Mouse (Mus musculus): ENCODE data around the gene Dnmt3l. TPM values are rescaled to one million over a fixed set of nuclear protein-coding genes. Genes with fewer than 3 reads are reported as not detected.
"Not testable (repeated sequence)": the region's sequence is repeated elsewhere in the genome, so short reads cannot be mapped to it uniquely, and the experiment has no call there.

Dnmt3l gene
- polyA plus RNA-seq, 1 experiment from 2014 or later: not detected

- no peak overlapping the region for H3K27ac ChIP-seq
- no peaks in the 10 kb centered on the region for H3K9me3 ChIP-seq (replicated peaks)
- WGBS: 88% methylated on average over 4 of the region's 4 CpGs
- H3K36me3 ChIP-seq (ENCODE audit: poor library complexity, severe bottlenecking): no peaks in the 10 kb centered on the region
- no peak for ATAC-seq
- no peak overlapping the region for H3K4me3 ChIP-seq
- no peak overlapping the region for H3K9ac ChIP-seq
- no peak overlapping the region for H3K4me2 ChIP-seq
- no peaks in the 10 kb centered on the region for H3K4me1 ChIP-seq
- no peaks in the 10 kb centered on the region for H3K27me3 ChIP-seq
Observed at GRCm38 (mm10) chr10:78090706-78091491, 49.2 kb downstream of the Dnmt3l start.

- H3K36me3 ChIP-seq (ENCODE audit: poor library complexity, severe bottlenecking): no peaks in the 10 kb centered on the region
- H3K9me3 ChIP-seq (replicated peaks): no peaks in the 10 kb centered on the region
- no peak for ATAC-seq
- H3K4me2 ChIP-seq: no peak overlapping the region
- no peaks in the 10 kb centered on the region for H3K4me1 ChIP-seq
- H3K27ac ChIP-seq: no peak overlapping the region
- 86% methylated on average over 23 of the region's 23 CpGs for WGBS
- no peak overlapping the region for H3K9ac ChIP-seq
- H3K4me3 ChIP-seq: no peak overlapping the region
- no peaks in the 10 kb centered on the region for H3K27me3 ChIP-seq
Observed at GRCm38 (mm10) chr10:78091865-78092724, 50.3 kb downstream of the Dnmt3l start.

GRCm38 (mm10) chr10:78092725-78093029 is 50.9 kb downstream of the Dnmt3l start:
- no peak for ATAC-seq
- Histone ChIP-seq H3K4me3 (no peak overlapping the region), H3K27ac (no peak overlapping the region), H3K4me2 (no peak overlapping the region), H3K9ac (no peak overlapping the region), H3K9me3 (replicated peaks) (no peaks in the 10 kb centered on the region), H3K4me1 (no peaks in the 10 kb centered on the region), H3K36me3 (ENCODE audit: poor library complexity, severe bottlenecking) (no peaks in the 10 kb centered on the region), H3K27me3 (no peaks in the 10 kb centered on the region)
- WGBS: 90% methylated on average over 13 of the region's 13 CpGs

- H3K4me3 ChIP-seq: no peak overlapping the region
- no peak for ATAC-seq
- no peak overlapping the region for H3K4me2 ChIP-seq
- no peak overlapping the region for H3K27ac ChIP-seq
- H3K9ac ChIP-seq: no peak overlapping the region
- no peaks in the 10 kb centered on the region for H3K36me3 ChIP-seq (ENCODE audit: poor library complexity, severe bottlenecking)
- no peaks in the 10 kb centered on the region for H3K4me1 ChIP-seq
- no peaks in the 10 kb centered on the region for H3K27me3 ChIP-seq
- H3K9me3 ChIP-seq (replicated peaks): no peaks in the 10 kb centered on the region
Observed at GRCm38 (mm10) chr10:78095221-78095620, 53.5 kb downstream of the Dnmt3l start.

- Histone ChIP-seq H3K9ac (no peak overlapping the region), H3K4me1 (no peaks in the 10 kb centered on the region), H3K4me2 (no peak overlapping the region), H3K9me3 (replicated peaks) (no peaks in the 10 kb centered on the region), H3K27ac (no peak overlapping the region), H3K4me3 (no peak overlapping the region), H3K27me3 (no peaks in the 10 kb centered on the region), H3K36me3 (ENCODE audit: poor library complexity, severe bottlenecking) (no peaks in the 10 kb centered on the region)
- 88% methylated on average over 5 of the region's 5 CpGs for WGBS
- ATAC-seq: no peak
Observed at GRCm38 (mm10) chr10:78095954-78096931, 54.5 kb downstream of the Dnmt3l start.

GRCm38 (mm10) chr10:78099860-78100259 is 58.1 kb downstream of the Dnmt3l start:
- H3K9me3 ChIP-seq (replicated peaks); H3K27ac ChIP-seq; ATAC-seq; H3K27me3 ChIP-seq; H3K4me3 ChIP-seq; H3K4me2 ChIP-seq; H3K36me3 ChIP-seq (ENCODE audit: poor library complexity, severe bottlenecking); H3K9ac ChIP-seq; H3K4me1 ChIP-seq: not testable (repeated sequence)

GRCm38 (mm10) chr10:78100989-78101780 is 59.4 kb downstream of the Dnmt3l start:
- Histone ChIP-seq H3K9me3 (replicated peaks) (no peaks in the 10 kb centered on the region), H3K4me2 (peak overlapping the region; percentile 51), H3K4me3 (peak overlapping the region; percentile 18; the same call in 1 of the 2 replicates), H3K9ac (peak overlapping the region; percentile 46; the same call in 1 of the 2 replicates), H3K27ac (no peak overlapping the region), H3K36me3 (ENCODE audit: poor library complexity, severe bottlenecking) (no peaks in the 10 kb centered on the region), H3K27me3 (no peaks in the 10 kb centered on the region), H3K4me1 (no peaks in the 10 kb centered on the region; the same call in 1 of the 2 replicates)
- whole genome bisulfite sequencing: 38% methylated on average over 16 of the region's 16 CpGs
- ATAC-seq: peak; percentile 61

GRCm38 (mm10) chr10:78104555-78105490 is 63.1 kb downstream of the Dnmt3l start:
- H3K4me3 ChIP-seq: no peak overlapping the region
- 85% methylated on average over 11 of the region's 11 CpGs for WGBS
- H3K36me3 ChIP-seq (ENCODE audit: poor library complexity, severe bottlenecking): no peaks in the 10 kb centered on the region
- no peak overlapping the region for H3K4me2 ChIP-seq
- H3K27me3 ChIP-seq: no peaks in the 10 kb centered on the region
- H3K4me1 ChIP-seq: no peaks in the 10 kb centered on the region; the same call in 1 of the 2 replicates
- H3K9me3 ChIP-seq (replicated peaks): no peaks in the 10 kb centered on the region
- ATAC-seq: no peak; the same call in 1 of the 2 replicates
- no peak overlapping the region for H3K9ac ChIP-seq
- no peak overlapping the region for H3K27ac ChIP-seq

GRCm38 (mm10) chr10:78105548-78105947 is 63.8 kb downstream of the Dnmt3l start:
- Histone ChIP-seq H3K4me1 (no peaks in the 10 kb centered on the region; the same call in 1 of the 2 replicates), H3K27ac (peak overlapping the region; percentile 12; the same call in 1 of the 2 replicates), H3K9ac (no peak overlapping the region), H3K27me3 (no peaks in the 10 kb centered on the region), H3K4me2 (no peak overlapping the region), H3K4me3 (no peak overlapping the region), H3K36me3 (ENCODE audit: poor library complexity, severe bottlenecking) (no peaks in the 10 kb centered on the region), H3K9me3 (replicated peaks) (no peaks in the 10 kb centered on the region)
- WGBS: 80% methylated on average over 12 of the region's 12 CpGs
- ATAC-seq: no peak
